Mouse (Mus musculus) adrenal gland, adult 18-20 months (tissue): ENCODE results near the gene Zfp995. TPM values are rescaled to one million over a fixed set of nuclear protein-coding genes. Genes with fewer than 3 reads are reported as not detected.
A peak's percentile ranks its signal among the peaks of the same experiment; 100 is the strongest.
"Not testable (repeated sequence)": the region's sequence is repeated elsewhere in the genome, so short reads cannot be mapped to it uniquely, and the experiment has no call there.

Experiments used
- DNase-seq, 2 experiments: peaks; one replicate each; pipeline ENCODE4 v3.0.0; 2021 to 2022; ENCODE audit warnings: low spot score in 2 of 2
- long read RNA-seq, 2 experiments: library from polyadenylated mRNA; stranded (forward); transcript quantifications; one replicate each; pipeline ENCODE4 v2.0.0; 2021
- total RNA-seq, 2 experiments: library from RNA; stranded (reverse); gene quantifications; 1 replicate in 1 of 2; 2 replicates in 1 of 2; pipeline ENCODE4 v1.2.3; 2021

Zfp995 gene
- total RNA-seq = 1 to 10 TPM; 1.3 to 2.0 TPM
- long read RNA-seq, experiment 1 = 0 reads
- long read RNA-seq, experiment 2, partial matches to known transcripts = 1 of 6 reads
- long read RNA-seq, experiment 2, other reads (novel, unspliced or antisense) = 4 of 6 reads

DNA sequence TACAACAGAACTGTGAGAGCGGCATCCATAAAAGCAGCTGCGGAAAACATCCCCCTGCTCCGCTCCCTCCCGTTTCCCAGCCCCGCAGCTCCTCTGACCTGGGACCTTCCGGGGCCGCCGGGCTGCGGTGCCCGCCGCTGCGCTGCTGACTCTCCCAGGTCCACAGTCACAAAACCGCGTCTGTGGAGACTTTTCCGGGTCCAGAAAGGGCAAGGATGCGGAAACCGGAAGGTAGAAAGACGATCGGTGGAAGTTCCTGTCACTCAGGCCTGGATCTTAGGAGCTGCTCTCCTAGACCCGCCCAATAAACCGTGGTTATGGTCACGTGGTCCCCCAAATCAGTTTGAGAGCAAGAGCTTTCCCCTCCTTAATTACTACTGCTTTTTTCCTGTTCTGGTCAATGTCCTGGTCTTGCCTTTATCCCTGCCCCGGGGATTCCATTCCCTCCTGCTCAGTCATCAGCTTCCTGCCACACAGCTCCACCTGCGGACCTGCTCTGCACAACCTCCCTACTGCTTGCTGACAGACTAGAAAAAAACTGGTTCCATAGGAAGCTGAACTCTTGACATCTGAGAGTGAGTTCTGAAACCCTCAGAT is at the start of gene Zfp995:
Gene Zfp995 (minus strand): TSS at position 471 of the 597 bp plus-strand sequence.
- peak; percentile 31 to 37 for DNase-seq

DNA sequence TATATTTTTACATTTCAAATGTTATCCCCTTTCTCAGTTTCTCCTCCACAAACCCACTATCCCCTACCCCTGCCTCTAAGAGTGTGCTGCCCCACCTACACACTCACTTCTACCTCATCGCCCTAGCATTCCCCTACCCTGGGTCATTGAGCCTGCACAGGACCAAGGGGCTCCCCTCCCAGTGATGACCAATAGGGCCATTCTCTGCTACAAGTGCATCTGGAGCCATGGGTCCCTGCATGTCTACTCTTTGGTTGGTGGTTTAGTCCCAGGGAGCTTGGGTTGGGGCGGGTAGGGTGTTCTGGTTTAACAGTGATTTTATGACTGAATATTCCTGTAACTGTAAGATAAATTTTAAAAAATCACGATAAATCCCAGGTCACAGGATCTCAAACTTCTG is 687 bp downstream of the Zfp995 start:
- DNase-seq = no peak

DNA sequence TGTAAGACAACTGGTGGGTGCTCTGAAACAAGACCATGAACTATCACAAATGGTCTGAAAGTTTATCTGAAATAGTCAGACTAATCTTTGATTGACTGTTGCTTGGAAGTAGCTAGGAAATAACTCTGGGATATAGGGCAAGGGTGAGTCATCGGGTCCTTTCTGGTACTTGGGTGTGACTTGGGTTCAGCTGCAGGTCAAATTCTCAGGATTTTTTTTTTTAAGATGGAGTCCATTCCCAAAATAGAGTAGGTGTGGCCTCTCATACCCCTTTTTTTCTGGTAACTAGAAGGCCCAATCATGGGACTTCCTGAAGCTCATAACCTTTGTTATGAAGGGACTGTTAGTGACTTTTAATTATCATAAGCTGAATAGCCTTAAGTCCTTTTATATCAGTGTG is 38.5 kb downstream of the Zfp995 start:
- no peak for DNase-seq

DNA sequence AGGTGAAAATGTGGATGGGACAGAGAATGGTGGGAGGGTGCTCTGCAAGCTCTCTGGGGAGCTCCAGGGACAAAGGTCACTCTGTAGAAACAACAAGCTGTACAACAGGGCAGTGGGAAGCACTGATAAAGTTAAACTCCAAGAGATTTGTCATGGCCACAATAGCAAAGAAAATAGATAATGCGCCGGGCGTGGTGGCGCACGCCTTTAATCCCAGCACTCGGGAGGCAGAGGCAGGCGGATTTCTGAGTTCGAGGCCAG is 63.5 kb downstream of the Zfp995 start:
- not testable (repeated sequence) for DNase-seq

DNA sequence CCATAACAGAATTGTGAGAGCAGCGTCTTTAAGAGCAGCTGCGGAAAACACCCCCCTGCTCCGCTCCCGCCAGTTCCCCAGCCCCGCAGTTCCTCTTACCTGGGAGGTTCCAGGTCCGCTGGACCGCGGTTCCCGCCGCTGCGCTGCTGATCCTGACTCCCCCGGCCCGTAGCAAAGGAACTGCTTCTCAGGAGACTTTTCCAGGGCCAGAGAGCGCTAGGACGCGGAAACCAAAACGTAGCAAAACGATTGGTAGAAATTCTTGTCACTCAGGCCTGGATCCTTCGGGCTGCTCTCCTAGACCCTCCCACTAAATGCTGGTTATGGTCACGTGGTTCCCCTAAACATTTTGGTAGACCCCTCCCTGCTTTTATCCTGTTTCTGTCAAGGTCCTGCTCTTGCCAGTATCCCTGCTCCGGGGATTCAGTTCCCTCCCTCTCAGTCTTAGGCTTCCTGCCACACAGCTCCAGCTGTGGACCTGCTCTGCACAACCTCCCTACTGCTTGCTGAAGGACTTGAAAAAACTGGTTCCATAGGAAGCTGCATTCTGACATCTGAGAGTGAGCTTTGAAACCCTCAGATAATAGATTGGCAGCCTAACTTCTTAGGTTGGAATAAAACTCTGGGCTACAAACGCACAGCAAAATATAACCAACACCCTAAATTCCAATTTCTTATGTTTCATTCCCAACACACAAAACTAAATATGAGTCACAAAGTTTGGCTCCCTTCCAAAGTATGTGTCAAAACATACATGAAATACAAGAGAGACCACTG is 64.0 kb downstream of the Zfp995 start, which contains the start of gene Zfp820:
Gene Zfp820 (minus strand): TSS at position 228 of the 777 bp plus-strand sequence.
- DNase-seq = peak; percentile 28 to 31

DNA sequence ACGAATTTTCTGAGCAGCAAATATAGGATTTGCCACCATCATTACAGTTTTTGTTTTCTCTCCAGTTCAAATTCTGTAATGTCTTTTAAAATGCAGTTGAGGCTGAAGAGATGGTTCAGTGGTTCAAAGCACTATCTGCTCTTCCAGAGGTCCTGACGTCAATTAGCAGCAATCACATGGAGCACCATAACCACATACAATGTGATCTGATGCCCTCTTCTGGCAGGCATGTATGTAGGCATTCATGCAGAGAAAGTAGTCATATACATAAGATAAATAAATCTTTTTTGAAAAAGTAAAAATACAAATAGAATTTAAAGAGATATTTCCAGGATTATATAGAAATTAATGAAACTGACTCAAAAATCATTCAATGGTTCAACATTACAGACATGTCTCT is 71.2 kb downstream of the Zfp995 start:
- DNase-seq = no peak

Other genes starting within 250 kb of the Zfp995 start
- gene Gm10226, start 218.1 kb downstream of the Zfp995 start, total RNA-seq = not detected
- gene Zfp760, start 202.2 kb downstream of the Zfp995 start, total RNA-seq = 1 to 10 TPM; 4.7 to 5.0 TPM
- gene Zfp229, start 179.1 kb downstream of the Zfp995 start, total RNA-seq = 1 to 10 TPM; 7.8 TPM
- gene Zfp820, start 64.2 kb downstream of the Zfp995 start, total RNA-seq = 1 to 10 TPM; 1.2 to 1.5 TPM
- gene Zfp942, start 52.5 kb upstream of the Zfp995 start, total RNA-seq = 1 to 10 TPM; 7.5 TPM
- gene Zfp943, start 52.6 kb upstream of the Zfp995 start, total RNA-seq = 10 to 100 TPM; 10.9 to 12.6 TPM